Mouse (Mus musculus): ENCODE data around the gene Syn3. TPM values are rescaled to one million over a fixed set of nuclear protein-coding genes. Genes with fewer than 3 reads are reported as not detected.

Syn3 gene
- polyA plus RNA-seq, 1 experiment from 2014 or later = 7.4 TPM

DNA sequence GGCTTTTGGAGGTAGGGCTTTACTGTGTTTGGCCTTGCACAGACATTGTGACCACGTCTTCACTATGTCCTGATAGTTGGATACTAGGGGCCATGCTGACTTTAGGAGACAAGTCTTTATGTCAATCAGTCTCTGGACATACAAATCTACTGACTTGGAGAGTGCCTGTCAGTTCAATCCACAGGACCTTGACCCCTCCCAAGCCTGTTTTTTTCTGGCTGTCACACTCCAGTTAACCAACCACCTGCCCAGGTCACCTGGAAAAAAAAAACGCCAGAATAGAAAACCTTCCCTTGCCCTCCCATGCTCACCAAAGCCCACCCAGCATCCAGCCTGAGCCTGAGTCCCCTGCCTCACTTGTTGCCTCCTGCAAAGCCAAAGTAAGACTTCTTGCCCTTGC, 70.7 kb downstream of the Syn3 start:
- Histone ChIP-seq H3K4me1 (ENCODE audit: insufficient read depth, low read length) (peaks cover 11% of the 10 kb centered on the region; the same call in 1 of the 2 replicates), H3K9me3 (ENCODE audit: low read length) (no peaks in the 10 kb centered on the region), H3K9ac (replicated peaks; ENCODE audit: low read length) (no peak overlapping the region), H3K27ac (ENCODE audit: low read length) (no peak overlapping the region; the same call in 1 of the 2 replicates), H3K4me3 (ENCODE audit: low read length) (no peak overlapping the region), H3K36me3 (ENCODE audit: insufficient read depth, low read length) (no peaks in the 10 kb centered on the region), H3K4me2 (replicated peaks; ENCODE audit: low read depth, low read length) (no peak overlapping the region), H3K27me3 (ENCODE audit: insufficient read depth, low read length) (no peaks in the 10 kb centered on the region)
- no peak for ATAC-seq (ENCODE audit: low FRiP score, low TSS enrichment)
- 70% methylated on average over 2 of the region's 2 CpGs for WGBS

DNA sequence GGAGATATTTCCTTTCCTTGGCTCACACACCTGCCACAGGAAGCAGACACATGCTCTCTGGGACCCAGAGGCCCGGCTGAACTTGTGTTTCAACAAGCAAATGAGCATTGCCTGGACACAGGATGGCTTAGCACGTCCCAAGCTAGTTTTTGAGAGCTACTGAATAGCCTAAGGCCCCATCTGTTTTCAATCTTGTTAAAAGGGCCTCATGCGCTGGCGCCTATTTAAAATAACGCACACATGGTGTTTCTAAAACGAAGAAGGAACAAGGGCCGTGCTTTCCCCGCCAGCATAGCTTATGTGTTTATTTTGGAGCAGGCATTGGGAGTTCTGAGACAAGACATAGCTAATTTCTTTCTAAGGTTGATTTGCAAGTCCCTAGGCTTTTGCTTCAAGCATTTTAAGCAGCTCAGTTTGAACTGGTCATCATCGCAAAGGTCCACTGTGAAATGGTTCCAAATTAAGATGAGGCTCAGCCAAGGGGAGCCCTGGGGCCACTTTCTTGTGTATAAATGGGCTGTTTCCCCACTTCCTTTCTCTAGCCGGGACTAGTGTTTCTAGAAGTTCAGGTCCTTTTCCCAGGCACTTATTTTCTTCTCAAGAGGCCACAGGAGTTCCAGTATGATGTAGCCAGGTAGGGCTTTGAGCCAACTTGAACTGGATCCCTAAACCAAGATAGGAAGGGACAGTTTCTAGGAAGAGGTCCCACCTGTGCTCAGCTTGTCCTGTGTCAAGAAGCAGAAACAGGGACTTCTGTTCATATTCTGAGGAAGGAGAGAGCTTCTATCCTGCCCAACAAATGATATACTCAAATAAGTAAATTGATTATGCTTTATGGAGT, 72.8 kb downstream of the Syn3 start:
- ATAC-seq (ENCODE audit: low FRiP score, low TSS enrichment) = peak; percentile 90

DNA sequence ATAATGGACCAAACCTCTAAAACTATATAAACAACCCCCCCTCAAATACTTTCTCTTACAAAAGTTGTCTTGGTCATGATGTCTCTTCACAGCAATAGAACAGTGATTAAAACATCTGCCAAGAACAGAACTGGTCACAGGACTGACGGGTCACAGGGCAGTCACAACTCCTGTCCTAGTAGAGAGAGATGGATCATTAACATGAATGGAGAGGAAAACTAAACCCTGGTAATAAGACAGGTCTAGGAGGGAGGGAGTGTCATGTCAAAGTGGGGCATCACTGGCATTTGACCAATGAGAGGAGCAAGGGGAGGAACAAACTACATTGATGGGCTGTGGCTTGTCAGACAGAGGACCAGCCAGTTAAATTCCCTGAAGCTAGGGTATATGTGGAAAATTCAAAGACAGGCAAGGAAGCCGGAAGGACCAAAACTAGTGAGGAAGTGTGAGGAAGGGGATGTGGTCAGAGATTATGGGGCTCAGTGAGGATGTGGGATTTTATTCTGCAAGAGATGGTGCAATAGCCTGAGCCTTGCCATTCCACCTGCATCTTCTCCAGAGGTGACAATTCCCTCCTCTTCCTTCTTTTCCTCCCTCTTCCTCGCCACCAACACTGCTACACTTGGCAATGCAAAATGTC, 76.8 kb downstream of the Syn3 start:
- Histone ChIP-seq H3K9me3 (ENCODE audit: low read length) (no peaks in the 10 kb centered on the region), H3K27me3 (ENCODE audit: insufficient read depth, low read length) (no peaks in the 10 kb centered on the region), H3K9ac (replicated peaks; ENCODE audit: low read length) (no peak overlapping the region), H3K4me1 (ENCODE audit: insufficient read depth, low read length) (peaks cover 14% of the 10 kb centered on the region; the same call in 1 of the 2 replicates), H3K27ac (ENCODE audit: low read length) (no peak overlapping the region), H3K4me2 (replicated peaks; ENCODE audit: low read depth, low read length) (no peak overlapping the region), H3K36me3 (ENCODE audit: insufficient read depth, low read length) (0 out of 2 replicates have a peak, but pooled peaks cover 4% of the 10 kb centered on the region), H3K4me3 (ENCODE audit: low read length) (no peak overlapping the region)
- ATAC-seq (ENCODE audit: low FRiP score, low TSS enrichment) = no peak
- 88% methylated on average over 3 of the region's 3 CpGs for WGBS

More for the DNA sequence above, 72.8 kb downstream of the Syn3 start:
- 0 out of 2 replicates have a peak, but pooled peaks cover 4% of the 10 kb centered on the region for H3K36me3 ChIP-seq (ENCODE audit: insufficient read depth, low read length)
- H3K27me3 ChIP-seq (ENCODE audit: insufficient read depth, low read length) = no peaks in the 10 kb centered on the region
- H3K9ac ChIP-seq (replicated peaks; ENCODE audit: low read length) = no peak overlapping the region
- H3K4me3 ChIP-seq (ENCODE audit: low read length) = no peak overlapping the region
- no peak overlapping the region for H3K4me2 ChIP-seq (replicated peaks; ENCODE audit: low read depth, low read length)
- peak overlapping the region; percentile 66 for H3K27ac ChIP-seq (ENCODE audit: low read length)
- peaks cover 11% of the 10 kb centered on the region; the same call in 1 of the 2 replicates for H3K4me1 ChIP-seq (ENCODE audit: insufficient read depth, low read length)
- no peaks in the 10 kb centered on the region for H3K9me3 ChIP-seq (ENCODE audit: low read length)
- WGBS = 44% methylated on average over 10 of the region's 10 CpGs

DNA sequence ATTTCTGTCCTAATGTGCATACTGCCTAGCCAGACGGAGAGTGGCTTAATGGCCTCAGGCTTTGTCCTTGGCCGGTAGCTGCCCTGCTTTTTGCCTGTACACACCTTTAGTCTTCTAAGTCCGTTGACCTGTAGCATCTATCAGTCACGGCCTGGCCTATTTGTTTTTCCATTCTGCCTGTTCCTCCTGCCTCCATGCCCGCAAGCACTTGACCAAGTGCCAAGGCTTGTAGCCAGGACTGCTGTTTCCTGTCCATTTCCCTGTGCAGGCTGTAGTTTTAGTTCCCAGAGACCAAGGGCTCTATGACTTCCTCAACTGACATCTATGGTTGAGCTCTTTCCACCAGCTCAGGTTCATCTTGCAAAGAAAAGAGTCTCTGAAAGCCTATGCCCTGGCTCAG, 79.8 kb downstream of the Syn3 start:
- 73% methylated on average over 5 of the region's 5 CpGs for WGBS
- Histone ChIP-seq H3K4me3 (ENCODE audit: low read length) (no peak overlapping the region), H3K27me3 (ENCODE audit: insufficient read depth, low read length) (no peaks in the 10 kb centered on the region), H3K4me1 (ENCODE audit: insufficient read depth, low read length) (peaks cover 3% of the 10 kb centered on the region; the same call in 1 of the 2 replicates), H3K9me3 (ENCODE audit: low read length) (no peaks in the 10 kb centered on the region), H3K4me2 (replicated peaks; ENCODE audit: low read depth, low read length) (no peak overlapping the region), H3K27ac (ENCODE audit: low read length) (no peak overlapping the region), H3K36me3 (ENCODE audit: insufficient read depth, low read length) (0 out of 2 replicates have a peak, but pooled peaks cover 4% of the 10 kb centered on the region), H3K9ac (replicated peaks; ENCODE audit: low read length) (no peak overlapping the region)
- no peak for ATAC-seq (ENCODE audit: low FRiP score, low TSS enrichment)

DNA sequence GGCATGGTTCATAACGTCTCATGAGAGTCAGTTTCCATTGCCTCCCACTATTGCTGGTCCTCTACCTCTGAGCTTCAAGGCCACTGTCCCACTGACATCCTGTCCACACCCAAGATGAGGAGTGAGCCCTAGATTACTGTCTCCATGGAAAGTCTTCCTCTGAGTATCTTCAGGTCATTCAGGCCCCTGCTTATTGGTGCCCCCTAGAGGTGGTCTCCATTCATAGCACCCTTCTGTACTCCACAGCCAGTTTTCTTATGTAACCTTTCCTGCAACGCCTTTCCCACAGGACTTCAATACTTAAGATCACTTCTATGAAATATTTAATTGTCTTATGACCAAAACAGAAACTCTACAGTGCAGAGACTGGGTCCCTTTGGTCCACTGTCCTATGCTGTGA, 80.4 kb downstream of the Syn3 start:
- Histone ChIP-seq H3K27ac (ENCODE audit: low read length) (no peak overlapping the region), H3K9ac (replicated peaks; ENCODE audit: low read length) (no peak overlapping the region), H3K4me1 (ENCODE audit: insufficient read depth, low read length) (peaks cover 3% of the 10 kb centered on the region; the same call in 1 of the 2 replicates), H3K36me3 (ENCODE audit: insufficient read depth, low read length) (0 out of 2 replicates have a peak, but pooled peaks cover 4% of the 10 kb centered on the region), H3K27me3 (ENCODE audit: insufficient read depth, low read length) (no peaks in the 10 kb centered on the region), H3K9me3 (ENCODE audit: low read length) (no peaks in the 10 kb centered on the region), H3K4me3 (ENCODE audit: low read length) (no peak overlapping the region), H3K4me2 (replicated peaks; ENCODE audit: low read depth, low read length) (no peak overlapping the region)
- WGBS = 69% methylated on average over 2 of the region's 2 CpGs
- no peak for ATAC-seq (ENCODE audit: low FRiP score, low TSS enrichment)

DNA sequence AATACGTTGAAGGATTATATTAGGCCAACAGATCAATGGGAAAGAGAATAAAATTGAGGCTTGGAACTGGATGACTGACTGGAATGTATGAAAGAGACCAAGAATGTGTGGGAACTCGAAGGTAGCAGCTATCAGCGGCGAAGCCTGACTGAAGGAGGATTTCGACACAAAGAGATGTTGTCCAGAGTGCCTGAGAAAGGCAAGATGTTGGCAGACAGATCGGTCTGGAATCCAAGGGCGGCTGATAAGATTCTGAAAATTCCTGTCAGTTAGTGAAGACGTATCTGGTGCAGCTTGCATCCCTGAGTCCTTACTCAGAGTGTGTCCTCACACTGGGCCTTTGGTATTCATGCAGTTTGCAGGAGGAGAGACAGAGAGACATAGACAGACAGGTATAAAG, 81.9 kb downstream of the Syn3 start:
- ATAC-seq (ENCODE audit: low FRiP score, low TSS enrichment) = no peak

DNA sequence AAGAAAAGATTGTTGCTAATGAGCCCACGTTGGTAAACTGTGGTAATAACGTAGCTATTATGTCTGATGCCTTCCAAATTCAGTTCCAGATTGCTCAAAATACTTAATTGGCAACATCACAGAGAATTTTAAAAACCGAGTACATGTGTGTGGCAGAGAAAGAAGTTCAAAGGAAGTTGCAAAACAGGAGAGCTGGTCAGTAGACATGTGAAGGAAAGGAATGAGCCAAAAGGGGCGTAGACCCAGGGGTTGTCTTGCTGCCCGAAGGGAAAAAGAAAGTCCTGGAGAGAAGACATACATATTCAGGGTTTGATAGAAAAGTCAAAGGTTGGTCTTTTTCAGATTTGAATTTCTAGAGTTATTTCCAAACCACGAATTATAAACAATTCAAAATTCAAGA, 87.8 kb downstream of the Syn3 start:
- no peak overlapping the region for H3K27ac ChIP-seq (ENCODE audit: low read length)
- H3K36me3 ChIP-seq (ENCODE audit: insufficient read depth, low read length) = no peaks in the 10 kb centered on the region
- H3K4me1 ChIP-seq (ENCODE audit: insufficient read depth, low read length) = 0 out of 2 replicates have a peak, but pooled peaks cover 6% of the 10 kb centered on the region
- no peak overlapping the region for H3K9ac ChIP-seq (replicated peaks; ENCODE audit: low read length)
- no peak for ATAC-seq (ENCODE audit: low FRiP score, low TSS enrichment)
- no peaks in the 10 kb centered on the region for H3K27me3 ChIP-seq (ENCODE audit: insufficient read depth, low read length)
- no peaks in the 10 kb centered on the region for H3K9me3 ChIP-seq (ENCODE audit: low read length)
- H3K4me2 ChIP-seq (replicated peaks; ENCODE audit: low read depth, low read length) = no peak overlapping the region
- 82% methylated on average over 6 of the region's 6 CpGs for WGBS
- H3K4me3 ChIP-seq (ENCODE audit: low read length) = no peak overlapping the region

More for the DNA sequence above, 81.9 kb downstream of the Syn3 start:
- Histone ChIP-seq H3K27ac (ENCODE audit: low read length) (no peak overlapping the region), H3K9ac (replicated peaks; ENCODE audit: low read length) (no peak overlapping the region), H3K9me3 (ENCODE audit: low read length) (no peaks in the 10 kb centered on the region), H3K4me3 (ENCODE audit: low read length) (no peak overlapping the region), H3K27me3 (ENCODE audit: insufficient read depth, low read length) (no peaks in the 10 kb centered on the region), H3K4me1 (ENCODE audit: insufficient read depth, low read length) (peaks cover 3% of the 10 kb centered on the region; the same call in 1 of the 2 replicates), H3K36me3 (ENCODE audit: insufficient read depth, low read length) (0 out of 2 replicates have a peak, but pooled peaks cover 4% of the 10 kb centered on the region), H3K4me2 (replicated peaks; ENCODE audit: low read depth, low read length) (no peak overlapping the region)
- WGBS = 85% methylated on average over 8 of the region's 8 CpGs

DNA sequence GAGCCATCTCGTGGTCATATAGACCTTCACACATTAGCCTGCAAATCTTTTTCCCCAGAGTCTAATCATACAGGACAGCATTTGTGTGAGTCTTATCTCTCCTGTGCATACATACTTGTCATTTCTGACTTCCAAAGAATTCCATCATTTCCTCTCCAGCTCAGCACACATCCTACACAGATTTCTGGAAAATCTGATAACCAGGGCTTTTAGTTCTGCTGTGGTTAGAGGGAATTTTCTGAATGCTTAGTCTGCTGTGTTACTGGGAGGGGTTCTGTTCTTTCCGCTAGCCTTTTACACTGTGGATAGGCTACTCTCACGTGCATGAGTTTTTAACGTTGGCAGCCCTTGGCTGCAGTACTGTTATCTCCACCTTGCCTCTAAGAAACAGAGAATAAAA, 91.7 kb downstream of the Syn3 start:
- no peak overlapping the region for H3K4me2 ChIP-seq (replicated peaks; ENCODE audit: low read depth, low read length)
- H3K4me1 ChIP-seq (ENCODE audit: insufficient read depth, low read length) = 0 out of 2 replicates have a peak, but pooled peaks cover 6% of the 10 kb centered on the region
- no peaks in the 10 kb centered on the region for H3K9me3 ChIP-seq (ENCODE audit: low read length)
- no peak overlapping the region for H3K9ac ChIP-seq (replicated peaks; ENCODE audit: low read length)
- H3K27ac ChIP-seq (ENCODE audit: low read length) = no peak overlapping the region
- H3K4me3 ChIP-seq (ENCODE audit: low read length) = no peak overlapping the region
- no peak for ATAC-seq (ENCODE audit: low FRiP score, low TSS enrichment)
- 62% methylated on average over 4 of the region's 4 CpGs for WGBS
- no peaks in the 10 kb centered on the region for H3K36me3 ChIP-seq (ENCODE audit: insufficient read depth, low read length)
- H3K27me3 ChIP-seq (ENCODE audit: insufficient read depth, low read length) = no peaks in the 10 kb centered on the region

DNA sequence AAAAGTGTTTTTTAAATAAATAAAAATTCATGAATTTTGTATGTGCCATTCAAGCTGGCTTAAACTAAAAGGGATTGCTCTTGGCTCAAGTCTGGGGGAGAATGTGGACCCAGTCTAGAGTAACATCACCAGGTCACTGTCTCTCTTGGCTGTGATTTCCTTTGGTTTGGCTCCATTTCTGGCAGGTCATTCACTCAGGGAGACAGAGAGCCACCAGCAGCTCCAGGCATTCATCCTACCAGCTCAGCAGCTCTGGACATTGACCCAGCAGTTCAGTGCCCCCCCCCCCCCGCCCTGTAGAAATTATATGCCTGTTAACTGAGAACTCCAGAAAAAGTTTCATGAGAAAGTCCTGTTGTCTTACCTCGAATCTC, 100.4 kb downstream of the Syn3 start:
- H3K9ac ChIP-seq (replicated peaks; ENCODE audit: low read length) = no peak overlapping the region
- no peaks in the 10 kb centered on the region for H3K36me3 ChIP-seq (ENCODE audit: insufficient read depth, low read length)
- no peaks in the 10 kb centered on the region for H3K4me1 ChIP-seq (ENCODE audit: insufficient read depth, low read length)
- no peak for ATAC-seq (ENCODE audit: low FRiP score, low TSS enrichment)
- H3K27ac ChIP-seq (ENCODE audit: low read length) = no peak overlapping the region
- no peaks in the 10 kb centered on the region for H3K9me3 ChIP-seq (ENCODE audit: low read length)
- no peak overlapping the region for H3K4me2 ChIP-seq (replicated peaks; ENCODE audit: low read depth, low read length)
- WGBS = 72% methylated on average over 2 of the region's 2 CpGs
- no peaks in the 10 kb centered on the region for H3K27me3 ChIP-seq (ENCODE audit: insufficient read depth, low read length)
- H3K4me3 ChIP-seq (ENCODE audit: low read length) = no peak overlapping the region
